Mouse (Mus musculus) thymus, postnatal 4 days (tissue): Measurements from ENCODE around the gene Clca2.
A peak's percentile ranks its signal among the peaks of the same experiment; 100 is the strongest.
"Not testable (repeated sequence)": the region's sequence is repeated elsewhere in the genome, so short reads cannot be mapped to it uniquely, and the experiment has no call there.

Source experiments
- DNase-seq: peaks from one replicate; pipeline ENCODE4 v3.0.0; 2021

Gene Clca2

GRCm38 (mm10) chr3:145083081-145083480 is 16.2 kb downstream of the Clca2 start:
- DNase-seq: no peak

- no peak for DNase-seq
Measured at GRCm38 (mm10) chr3:145080904-145081303, 18.3 kb downstream of the Clca2 start.

- no peak for DNase-seq
Measured at GRCm38 (mm10) chr3:145078405-145078804, 20.8 kb downstream of the Clca2 start.

- no peak for DNase-seq
Measured at GRCm38 (mm10) chr3:145072339-145072738, 26.9 kb downstream of the Clca2 start.

- DNase-seq: no peak
Measured at GRCm38 (mm10) chr3:145068964-145069363, 30.3 kb downstream of the Clca2 start.

- DNase-seq: not testable (repeated sequence)
Measured at GRCm38 (mm10) chr3:145055138-145055537, 44.1 kb downstream of the Clca2 start.

- DNase-seq: no peak
Measured at GRCm38 (mm10) chr3:145049820-145050219, 49.4 kb downstream of the Clca2 start.

- no peak for DNase-seq
Measured at GRCm38 (mm10) chr3:145038813-145039212, 60.4 kb downstream of the Clca2 start.

- DNase-seq: no peak
Measured at GRCm38 (mm10) chr3:145032676-145033075, 66.6 kb downstream of the Clca2 start, which contains the start of gene Clca1. Clca1 (minus strand) TSS chr3:145032776.

GRCm38 (mm10) chr3:145028036-145028435 is 71.2 kb downstream of the Clca2 start:
- DNase-seq: no peak

GRCm38 (mm10) chr3:145026750-145027149 is 72.5 kb downstream of the Clca2 start:
- DNase-seq: peak; percentile 54
